Mouse (Mus musculus) olfactory bulb, adult 2 months (tissue): ENCODE data around the gene Brf1. TPM values are rescaled to one million over a fixed set of nuclear protein-coding genes. Genes with fewer than 3 reads are reported as not detected.

Experiments
- H3K27ac ChIP-seq: fragments of 200-500 bp; 2 replicates; pipeline ENCODE4 v1.5.1; 2012; ENCODE audit warnings: low read depth, low read length; ENCODE audit not compliant: insufficient read depth
- H3K4me1 ChIP-seq: fragments of 200-500 bp; 2 replicates; pipeline ENCODE4 v1.6.1; 2012; ENCODE audit warnings: low read length; ENCODE audit not compliant: control insufficient read depth, insufficient read depth
- H3K4me3 ChIP-seq: fragments of 200-500 bp; 2 replicates; pipeline ENCODE4 v1.5.1; 2012; ENCODE audit warnings: mild to moderate bottlenecking, low read depth, low read length, moderate library complexity; ENCODE audit not compliant: insufficient read depth
- CTCF ChIP-seq: fragments of 200-500 bp; IDR thresholded peaks from 2 replicates; pipeline ENCODE4 v1.5.1; 2012; ENCODE audit warnings: low read depth, mild to moderate bottlenecking, low read length, moderate library complexity; ENCODE audit not compliant: insufficient read depth
- POLR2A ChIP-seq: fragments of 200-500 bp; IDR thresholded peaks from 2 replicates; pipeline ENCODE4 v1.6.1; 2012; ENCODE audit warnings: mild to moderate bottlenecking, low read depth, low read length, moderate library complexity; ENCODE audit not compliant: insufficient read depth
- WGBS: fragments of 180-500 bp; shearing (Covaris S2); methylation state at CpG from one replicate; pipeline ENCODE4 v1.1.7; 2018; 5-methylcytosine and 5-hydroxymethylcytosine counted together
- polyA plus RNA-seq: library from polyadenylated mRNA; stranded (reverse); fragments of >200 nt; gene quantifications from 2 replicates; pipeline ENCODE4 v1.2.4, GENCODE M21; 2012; ENCODE audit warnings: low replicate concordance; ENCODE audit not compliant: missing spikeins, insufficient read depth, insufficient read length

The Brf1 gene
- polyA plus RNA-seq, 1 experiment: not detected

DNA sequence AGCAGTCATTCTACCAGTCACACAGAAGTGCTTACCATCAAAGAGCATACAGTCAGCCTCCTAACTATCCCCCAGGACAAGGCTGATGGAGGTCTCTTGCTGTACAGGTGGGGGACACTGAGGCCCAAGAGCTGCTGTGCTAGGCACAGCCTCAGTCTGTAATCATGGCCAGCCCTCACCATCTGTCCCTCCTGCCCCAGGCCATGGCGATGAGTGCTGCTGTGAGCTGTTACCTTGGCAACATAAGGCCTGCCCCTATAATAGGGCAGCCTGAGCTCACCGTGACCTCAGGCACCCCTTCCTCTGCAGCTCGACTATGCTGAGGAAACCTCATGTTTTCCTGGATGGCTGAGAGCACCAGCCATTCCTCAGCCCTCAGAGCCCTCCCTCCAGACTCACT is 78.0 kb downstream of the Brf1 start:
- peaks cover 49% of the 10 kb centered on the region for H3K4me1 ChIP-seq
- no peak overlapping the region for H3K27ac ChIP-seq
- no peak overlapping the region for H3K4me3 ChIP-seq
- TF ChIP-seq CTCF (no peak), POLR2A (no peak)
- WGBS: 32% methylated on average over 3 of the region's 3 CpGs

DNA sequence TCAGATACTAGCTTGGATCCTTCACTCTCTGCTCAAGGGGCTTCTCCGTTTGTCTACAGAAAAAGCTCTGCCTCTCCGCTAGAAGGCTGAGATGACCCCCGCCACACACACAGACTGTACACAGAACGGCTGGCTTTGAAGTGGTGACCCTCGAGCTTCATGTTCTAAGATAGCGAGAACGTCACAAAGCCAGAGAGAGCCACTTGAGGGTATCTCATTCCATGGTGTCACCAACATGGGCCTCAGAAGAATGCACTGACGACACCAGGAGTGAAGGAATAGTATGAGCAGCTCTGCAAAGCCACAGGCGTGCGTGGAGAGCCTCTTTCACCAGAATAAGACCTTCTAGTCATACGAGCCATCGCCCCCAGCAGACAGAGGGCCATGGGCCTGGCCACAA is 79.0 kb downstream of the Brf1 start:
- WGBS: 92% methylated on average over 12 of the region's 12 CpGs
- Histone ChIP-seq H3K27ac (no peak overlapping the region), H3K4me3 (no peak overlapping the region), H3K4me1 (peaks cover 42% of the 10 kb centered on the region)
- TF ChIP-seq CTCF: no peak
- no peak for TF ChIP-seq POLR2A

DNA sequence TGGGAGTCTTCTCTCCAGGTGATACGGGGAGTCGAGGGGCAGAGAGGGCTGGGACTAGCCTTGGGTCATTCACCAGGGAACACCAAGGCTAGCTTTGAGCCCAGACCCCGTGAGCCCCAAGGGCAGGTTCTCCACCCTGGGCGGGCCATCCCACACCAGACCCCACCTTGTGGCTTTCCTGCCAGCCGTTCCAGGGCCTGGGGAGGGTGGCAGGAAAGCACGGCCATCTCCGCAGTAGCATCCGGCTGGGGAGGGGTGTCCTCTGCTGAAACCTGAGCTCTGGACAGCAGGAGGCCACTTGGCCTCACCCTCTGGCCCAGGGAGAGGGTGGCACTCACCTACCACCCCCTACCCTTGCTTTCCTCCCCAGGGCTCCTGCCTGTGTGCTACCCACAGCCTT is 82.6 kb downstream of the Brf1 start:
- 65% methylated on average over 8 of the region's 8 CpGs for WGBS
- no peak overlapping the region for H3K27ac ChIP-seq
- H3K4me3 ChIP-seq: no peak overlapping the region
- TF ChIP-seq CTCF (no peak), POLR2A (no peak)
- peaks cover 8% of the 10 kb centered on the region for H3K4me1 ChIP-seq

DNA sequence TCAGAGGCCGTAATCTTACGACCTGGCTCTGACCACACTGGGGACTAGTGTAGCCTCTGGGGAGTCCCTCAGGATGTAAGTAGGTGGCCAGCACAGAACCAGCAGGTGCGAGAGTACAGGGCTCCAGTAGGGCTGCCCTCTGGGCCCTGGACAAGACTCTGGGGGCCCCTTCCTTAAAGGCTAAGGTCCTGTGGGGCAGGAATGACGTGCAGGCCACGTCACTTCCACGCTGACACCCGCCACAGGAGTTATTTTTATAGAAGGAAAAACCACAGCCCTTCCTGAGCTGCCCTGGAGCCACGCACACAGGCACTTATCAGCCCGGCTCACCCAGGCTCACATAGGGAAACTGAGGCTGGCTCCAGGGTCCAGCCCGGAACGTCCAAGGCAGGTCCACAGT is 83.0 kb downstream of the Brf1 start:
- 82% methylated on average over 11 of the region's 11 CpGs for WGBS
- Histone ChIP-seq H3K4me3 (no peak overlapping the region), H3K27ac (no peak overlapping the region; the same call in 1 of the 2 replicates), H3K4me1 (peaks cover 4% of the 10 kb centered on the region)
- TF ChIP-seq CTCF: no peak
- TF ChIP-seq POLR2A: no peak

DNA sequence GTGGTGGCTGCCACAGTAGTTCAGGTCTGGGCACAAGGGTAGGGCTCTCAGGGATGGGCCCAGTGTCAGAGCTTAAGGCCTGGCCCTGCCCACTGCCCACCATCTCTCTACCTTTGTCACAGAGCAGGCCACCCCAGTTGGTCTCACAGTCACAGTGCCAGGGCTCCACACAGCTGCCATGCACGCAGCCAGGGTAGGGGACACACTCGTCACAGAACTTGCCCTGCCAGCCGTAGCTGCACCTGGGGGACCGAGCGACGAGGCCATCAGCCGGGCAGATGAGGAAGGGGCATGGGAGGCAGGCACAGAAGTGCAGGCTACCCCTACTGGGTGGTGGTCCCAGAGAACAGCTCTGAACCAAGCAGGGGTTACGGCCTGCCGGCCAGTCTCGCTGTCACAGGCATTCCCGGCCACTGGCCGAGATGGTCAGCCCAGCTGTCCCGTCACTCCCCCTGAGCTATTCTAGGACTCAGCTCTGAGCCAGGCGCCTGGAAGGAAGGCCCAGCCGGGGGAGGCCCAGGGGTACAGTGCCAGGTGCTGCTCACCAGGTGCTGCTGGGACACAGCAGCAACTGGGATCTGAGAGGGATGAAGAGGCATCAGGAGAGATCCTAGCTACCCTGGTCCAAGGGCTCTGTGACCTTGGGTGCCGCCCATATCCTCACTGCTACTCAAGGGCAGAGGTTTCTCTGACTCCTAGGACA is 83.7 kb downstream of the Brf1 start:
- 88% methylated on average over 16 of the region's 16 CpGs for WGBS
- H3K4me1 ChIP-seq: peaks cover 3% of the 10 kb centered on the region; the same call in 1 of the 2 replicates
- no peak overlapping the region; the same call in 1 of the 2 replicates for H3K27ac ChIP-seq
- H3K4me3 ChIP-seq: no peak overlapping the region
- TF ChIP-seq POLR2A: no peak
- TF ChIP-seq CTCF: no peak

DNA sequence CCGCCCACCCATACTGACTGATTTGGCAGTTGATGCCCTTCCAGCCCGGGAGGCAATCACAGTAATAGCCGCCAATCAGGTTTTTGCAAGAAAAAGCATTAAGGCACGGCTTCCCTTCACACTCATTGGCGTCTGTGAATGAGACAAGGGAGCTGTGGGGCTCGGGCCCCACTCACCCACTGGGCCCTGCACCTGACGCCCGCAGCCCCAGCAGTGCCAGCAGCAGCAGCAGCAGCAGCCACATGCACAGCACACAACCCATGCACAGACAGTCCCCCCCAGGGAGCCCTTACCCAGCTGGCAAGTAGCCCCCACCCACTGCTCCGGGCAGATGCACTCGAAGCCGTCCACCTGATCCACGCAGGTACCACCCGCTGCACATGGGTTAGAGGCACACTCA is 84.9 kb downstream of the Brf1 start:
- TF ChIP-seq POLR2A (no peak), CTCF (no peak)
- Histone ChIP-seq H3K4me1 (peaks cover 3% of the 10 kb centered on the region; the same call in 1 of the 2 replicates), H3K4me3 (no peak overlapping the region), H3K27ac (no peak overlapping the region)
- WGBS: 58% methylated on average over 13 of the region's 13 CpGs

DNA sequence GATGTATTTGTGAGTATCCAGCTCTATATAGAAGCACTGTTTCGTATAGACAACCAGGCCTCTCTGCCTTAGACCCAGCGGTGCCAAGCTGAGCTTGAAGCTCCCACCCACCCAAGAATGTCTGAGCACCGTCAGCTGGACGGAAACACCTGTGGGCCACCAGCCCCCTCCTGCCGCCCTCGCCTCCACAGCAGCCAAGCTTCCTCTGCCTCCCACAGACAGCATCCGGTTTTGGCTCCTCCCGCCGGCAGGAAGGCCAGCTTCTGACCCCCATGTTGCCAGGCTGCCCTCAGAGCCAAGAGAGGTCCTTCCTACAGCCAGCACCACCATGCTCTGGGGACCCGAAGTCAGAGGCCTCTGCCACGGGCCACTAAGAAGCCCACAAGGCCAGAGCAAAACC is 86.0 kb downstream of the Brf1 start:
- peaks cover 3% of the 10 kb centered on the region; the same call in 1 of the 2 replicates for H3K4me1 ChIP-seq
- H3K27ac ChIP-seq: no peak overlapping the region
- TF ChIP-seq POLR2A (no peak), CTCF (no peak)
- no peak overlapping the region for H3K4me3 ChIP-seq
- WGBS: 79% methylated on average over 11 of the region's 11 CpGs

DNA sequence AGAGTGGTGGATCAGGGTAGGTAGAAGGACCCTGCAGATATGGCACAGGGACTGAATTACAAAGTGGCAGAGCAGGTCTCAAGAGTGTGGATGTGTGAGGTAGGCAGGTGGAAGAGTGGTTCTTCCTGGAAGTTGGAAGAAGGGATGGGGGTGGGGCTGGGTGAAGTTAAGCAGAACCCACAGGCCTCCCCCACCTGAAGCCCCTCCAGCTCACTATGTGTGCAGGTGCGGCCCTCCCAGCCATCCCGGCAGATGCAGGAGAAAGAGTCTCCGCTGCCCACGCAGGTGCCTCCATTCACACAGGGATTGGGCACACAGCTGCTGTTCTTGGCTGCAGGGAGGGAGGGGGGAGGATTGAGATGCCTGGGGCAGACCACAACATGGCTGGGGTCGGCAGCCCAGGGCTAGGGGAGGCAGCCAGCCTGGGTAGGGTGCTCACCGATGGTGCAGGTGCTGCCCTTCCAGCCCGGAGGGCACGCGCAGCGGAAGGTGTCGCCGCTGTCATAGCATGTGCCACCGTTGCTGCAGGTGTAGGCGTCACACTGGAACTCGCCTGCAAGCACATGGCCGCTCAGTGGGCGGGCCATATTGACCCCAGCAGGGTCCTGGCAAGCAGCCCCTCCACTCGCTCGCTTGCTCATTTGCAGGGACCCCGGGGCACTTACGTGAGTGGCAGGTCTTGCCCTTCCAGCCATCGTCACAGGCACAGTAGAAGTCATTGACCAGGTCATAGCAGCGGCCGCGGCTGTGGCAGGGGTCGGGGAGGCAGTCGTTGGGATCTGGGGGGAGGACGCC is 87.4 kb downstream of the Brf1 start:
- no peak overlapping the region for H3K27ac ChIP-seq
- TF ChIP-seq POLR2A (no peak), CTCF (no peak)
- 89% methylated on average over 28 of the region's 28 CpGs for WGBS
- H3K4me3 ChIP-seq: no peak overlapping the region
- H3K4me1 ChIP-seq: peaks cover 3% of the 10 kb centered on the region; the same call in 1 of the 2 replicates

DNA sequence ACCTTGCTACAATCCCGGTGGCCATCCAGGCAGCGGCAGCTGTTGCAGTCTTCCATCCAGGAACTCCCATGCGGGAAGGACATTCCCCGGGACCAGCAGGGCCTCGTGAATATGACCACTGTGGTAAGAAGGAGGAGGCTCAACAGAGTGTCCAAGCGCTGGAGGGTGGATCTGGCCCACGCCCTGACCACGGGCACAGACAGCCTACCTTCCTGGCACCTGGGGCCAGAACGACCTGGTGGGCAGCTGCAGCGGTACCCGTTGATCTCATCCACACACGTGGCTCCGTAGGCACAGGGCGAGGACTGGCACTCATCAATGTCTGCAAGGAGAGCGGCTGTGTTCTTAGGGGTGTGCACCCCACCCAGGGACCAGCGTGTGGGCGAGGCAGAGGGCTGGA is 88.8 kb downstream of the Brf1 start:
- 94% methylated on average over 17 of the region's 17 CpGs for WGBS
- Histone ChIP-seq H3K4me3 (no peak overlapping the region), H3K27ac (no peak overlapping the region), H3K4me1 (no peaks in the 10 kb centered on the region)
- no peak for TF ChIP-seq CTCF
- TF ChIP-seq POLR2A: no peak

Other genes starting within 250 kb of the Brf1 start
- not detected in 2 replicates for gene Pld4, start 240.0 kb downstream of the Brf1 start, polyA plus RNA-seq
- gene Ahnak2, start 198.0 kb downstream of the Brf1 start, polyA plus RNA-seq: not detected in 2 replicates
- not detected in 2 replicates for gene Clba1, start 191.8 kb downstream of the Brf1 start, polyA plus RNA-seq
- not detected in 2 replicates for gene Cdca4, start 171.3 kb downstream of the Brf1 start, polyA plus RNA-seq
- not detected in 2 replicates for gene Gpr132, start 132.5 kb downstream of the Brf1 start, polyA plus RNA-seq
- not detected in 2 replicates for gene Jag2, start 70.9 kb downstream of the Brf1 start, polyA plus RNA-seq
- gene Nudt14, start 58.6 kb downstream of the Brf1 start, polyA plus RNA-seq: not detected in 2 replicates
- gene Btbd6, start 24.2 kb downstream of the Brf1 start, polyA plus RNA-seq: not detected in 2 replicates
- not detected in 2 replicates for gene Pacs2, start 13.8 kb upstream of the Brf1 start, polyA plus RNA-seq
- gene Tex22, start 73.8 kb upstream of the Brf1 start, polyA plus RNA-seq: not detected in 2 replicates
- gene Mta1, start 97.6 kb upstream of the Brf1 start, polyA plus RNA-seq: not detected in 2 replicates
- gene Crip2, start 139.5 kb upstream of the Brf1 start, polyA plus RNA-seq: not detected in 2 replicates
- gene Crip1, start 145.6 kb upstream of the Brf1 start, polyA plus RNA-seq: not detected in 2 replicates
- gene Tedc1, start 155.7 kb upstream of the Brf1 start, polyA plus RNA-seq: not detected in 2 replicates
- gene Tmem121, start 185.2 kb upstream of the Brf1 start, polyA plus RNA-seq: not detected in 2 replicates